Mouse (Mus musculus): Measurements from ENCODE around the gene Rela. TPM values are rescaled to one million over a fixed set of nuclear protein-coding genes. Genes with fewer than 3 reads are reported as not detected.

The Rela gene
- polyA plus RNA-seq, 1 experiment from 2014 or later = 31.6 TPM

DNA sequence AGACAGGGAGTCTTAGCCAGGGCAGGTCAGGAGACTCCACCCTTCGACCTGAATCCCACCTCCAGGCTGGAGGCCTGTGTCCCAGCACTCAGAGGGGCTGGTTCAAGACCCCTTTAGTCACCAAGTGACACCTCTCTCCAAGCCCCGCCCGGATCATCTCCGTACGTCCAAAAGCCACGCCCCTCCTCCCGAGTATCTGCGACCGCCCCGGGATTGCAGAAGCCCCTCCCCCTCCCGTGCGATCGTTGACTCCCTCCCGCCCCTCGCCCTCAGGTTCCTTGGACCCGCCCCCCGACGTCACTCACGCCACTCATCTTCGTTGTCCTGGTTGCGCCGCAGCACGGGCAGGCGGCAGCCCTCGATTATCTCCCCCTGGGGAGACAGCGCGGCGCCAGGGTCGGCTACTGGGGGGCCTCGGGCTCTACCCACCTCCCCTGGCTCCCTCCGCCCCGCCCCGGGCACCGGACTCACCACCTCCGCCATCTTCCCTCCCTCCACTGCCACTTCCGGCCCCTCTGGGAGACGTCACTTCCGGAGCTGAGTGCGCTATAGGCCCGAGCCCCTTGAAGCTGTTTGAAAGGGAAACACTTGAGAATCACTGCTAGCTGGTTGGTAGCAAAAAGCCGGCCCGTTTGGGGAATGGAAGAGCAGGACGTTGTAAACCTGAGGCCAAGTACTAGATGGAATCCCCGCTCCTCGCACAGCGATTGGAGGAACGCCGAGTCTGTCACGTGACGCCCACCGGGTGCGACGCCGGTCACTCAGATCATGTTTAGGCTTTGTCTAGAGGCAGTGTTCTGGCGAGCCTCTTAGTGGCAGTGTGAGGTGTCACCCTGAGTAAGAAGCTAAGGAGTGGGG lies 27.5 kb upstream of the Rela start, which contains the start of gene Kat5:
TSS of gene Kat5 (minus strand) at position 691 of the 858 bp plus-strand sequence.
- WGBS = under 1% methylated on average over 50 of the region's 55 CpGs
- H3K9ac ChIP-seq (replicated peaks) = peak within 1 kb of the TSS; percentile 94
- no peaks in the 10 kb centered on the region for H3K9me3 ChIP-seq (replicated peaks)
- H3K36me3 ChIP-seq = peaks cover 42% of the 10 kb centered on the region
- H3K4me1 ChIP-seq = peaks cover 32% of the 10 kb centered on the region
- H3K4me3 ChIP-seq (replicated peaks) = peak within 1 kb of the TSS; percentile 72
- H3K4me2 ChIP-seq = peak within 1 kb of the TSS; percentile 72
- peak; percentile 94 for ATAC-seq (ENCODE audit: low FRiP score)
- peak within 1 kb of the TSS; percentile 99 for H3K27ac ChIP-seq (replicated peaks)
- no peaks in the 10 kb centered on the region; the same call in 1 of the 2 replicates for H3K27me3 ChIP-seq (replicated peaks)

DNA sequence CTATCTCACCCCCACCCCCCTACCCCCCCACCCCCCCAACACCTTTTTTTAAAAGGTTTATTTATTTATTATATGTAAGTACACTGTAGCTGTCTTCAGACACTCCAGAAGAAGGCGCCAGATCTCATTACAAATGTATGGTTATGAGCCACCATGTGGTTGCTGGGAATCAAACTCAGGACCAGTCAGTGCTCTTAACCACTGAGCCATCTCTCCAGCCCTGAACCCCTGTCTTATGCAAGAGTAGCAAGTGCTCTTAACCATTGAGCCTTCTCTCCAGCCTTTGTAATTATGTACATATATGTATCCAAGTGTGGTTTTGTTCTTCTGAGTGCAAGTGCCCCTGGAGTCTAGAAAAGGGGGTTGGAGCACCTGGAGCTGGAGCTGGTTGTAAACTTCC lies 25.3 kb upstream of the Rela start:
- Histone ChIP-seq H3K9ac (replicated peaks) (no peak overlapping the region), H3K27me3 (replicated peaks) (peaks cover 14% of the 10 kb centered on the region; the same call in 1 of the 2 replicates), H3K36me3 (peaks cover 20% of the 10 kb centered on the region), H3K27ac (replicated peaks) (no peak overlapping the region), H3K4me3 (replicated peaks) (no peak overlapping the region), H3K4me1 (peaks cover 25% of the 10 kb centered on the region), H3K4me2 (no peak overlapping the region), H3K9me3 (replicated peaks) (no peaks in the 10 kb centered on the region)
- no peak for ATAC-seq (ENCODE audit: low FRiP score)
- 96% methylated on average over 1 of the region's 1 CpGs for WGBS

DNA sequence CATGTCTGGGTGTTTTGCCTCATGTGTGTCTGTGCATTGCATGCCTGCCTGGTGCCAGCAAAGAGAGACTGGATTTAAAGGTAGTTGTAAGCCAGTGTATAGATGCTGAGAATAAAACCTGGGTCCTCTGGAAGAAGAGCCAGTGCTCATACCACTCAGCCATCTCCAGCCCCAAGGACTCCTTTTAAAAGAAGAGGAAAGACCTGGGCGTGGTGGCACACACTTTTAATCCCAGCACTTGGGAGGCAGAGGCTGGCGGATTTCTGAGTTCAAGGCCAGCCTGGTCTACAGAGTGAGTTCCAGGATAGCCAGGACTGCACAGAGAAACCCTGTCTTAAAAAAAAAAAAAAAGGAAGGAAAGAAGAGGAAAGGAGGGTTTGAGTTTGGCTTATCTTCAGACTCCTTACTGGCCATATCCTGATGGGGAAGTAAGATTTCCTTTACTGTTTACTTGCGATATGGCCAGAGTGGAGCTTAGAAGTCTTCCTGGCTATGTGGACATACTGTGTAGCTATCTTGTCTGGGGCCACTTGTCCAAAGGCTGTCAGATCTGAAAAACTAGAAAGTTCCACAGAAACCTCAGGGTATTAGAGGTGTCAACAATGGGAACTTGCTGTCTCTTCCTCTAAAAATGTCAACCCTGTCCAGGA lies 24.4 kb upstream of the Rela start:
- Histone ChIP-seq H3K27ac (replicated peaks) (no peak overlapping the region), H3K27me3 (replicated peaks) (peaks cover 14% of the 10 kb centered on the region; the same call in 1 of the 2 replicates), H3K9me3 (replicated peaks) (no peaks in the 10 kb centered on the region), H3K4me1 (peaks cover 25% of the 10 kb centered on the region), H3K4me2 (no peak overlapping the region), H3K4me3 (replicated peaks) (no peak overlapping the region), H3K9ac (replicated peaks) (no peak overlapping the region), H3K36me3 (peaks cover 11% of the 10 kb centered on the region)
- WGBS = 90% methylated on average over 3 of the region's 3 CpGs
- no peak for ATAC-seq (ENCODE audit: low FRiP score)

DNA sequence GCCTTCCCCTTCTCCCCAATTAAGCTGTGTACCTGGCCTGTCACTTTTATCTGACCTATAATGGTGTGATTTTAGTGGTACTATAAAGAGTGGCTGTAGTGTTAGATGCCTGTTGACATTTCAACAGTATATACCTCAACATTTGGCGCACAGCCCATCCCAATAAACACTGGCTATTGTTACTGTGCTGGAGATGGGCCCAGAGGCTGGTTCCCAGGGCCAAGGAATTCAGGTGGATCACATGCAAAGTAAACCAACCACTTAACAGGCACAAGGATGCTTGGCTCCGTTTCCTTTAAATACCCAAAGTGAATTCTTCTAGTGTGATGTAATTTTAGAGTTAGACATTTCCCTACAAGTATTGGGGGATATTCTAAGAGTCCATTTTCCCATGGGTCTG lies 22.3 kb upstream of the Rela start:
- no peak for ATAC-seq (ENCODE audit: low FRiP score)
- WGBS = 71% methylated on average over 2 of the region's 2 CpGs
- Histone ChIP-seq H3K27ac (replicated peaks) (no peak overlapping the region), H3K4me2 (no peak overlapping the region), H3K9me3 (replicated peaks) (no peaks in the 10 kb centered on the region), H3K27me3 (replicated peaks) (peaks cover 14% of the 10 kb centered on the region; the same call in 1 of the 2 replicates), H3K4me3 (replicated peaks) (no peak overlapping the region), H3K36me3 (no peaks in the 10 kb centered on the region), H3K4me1 (peaks cover 9% of the 10 kb centered on the region), H3K9ac (replicated peaks) (no peak overlapping the region)

DNA sequence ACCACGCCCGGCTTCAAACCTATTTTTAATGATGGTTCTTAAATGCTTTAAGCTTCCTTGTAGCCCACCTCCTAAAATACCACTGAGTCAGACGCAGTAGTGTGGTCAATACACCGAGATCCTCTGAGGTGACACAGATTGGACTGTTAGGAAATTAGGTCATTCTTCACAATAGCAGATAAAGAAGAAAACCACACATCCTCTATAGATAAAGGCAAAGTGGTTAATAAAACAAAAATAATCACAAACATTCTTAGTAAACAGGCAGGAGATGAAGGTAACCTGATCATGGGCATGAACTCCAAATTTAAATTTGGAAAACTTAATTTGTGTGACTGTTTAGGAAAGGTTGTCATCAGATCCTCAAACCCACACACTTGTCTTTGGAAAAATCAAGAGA lies 17.3 kb upstream of the Rela start:
- H3K9me3 ChIP-seq (replicated peaks) = no peaks in the 10 kb centered on the region
- no peaks in the 10 kb centered on the region for H3K36me3 ChIP-seq
- no peak overlapping the region for H3K27ac ChIP-seq (replicated peaks)
- ATAC-seq (ENCODE audit: low FRiP score) = no peak
- H3K27me3 ChIP-seq (replicated peaks) = peaks cover 13% of the 10 kb centered on the region; the same call in 1 of the 2 replicates
- H3K4me1 ChIP-seq = no peaks in the 10 kb centered on the region
- H3K4me2 ChIP-seq = no peak overlapping the region
- H3K4me3 ChIP-seq (replicated peaks) = no peak overlapping the region
- WGBS = 88% methylated on average over 4 of the region's 4 CpGs
- no peak overlapping the region for H3K9ac ChIP-seq (replicated peaks)

DNA sequence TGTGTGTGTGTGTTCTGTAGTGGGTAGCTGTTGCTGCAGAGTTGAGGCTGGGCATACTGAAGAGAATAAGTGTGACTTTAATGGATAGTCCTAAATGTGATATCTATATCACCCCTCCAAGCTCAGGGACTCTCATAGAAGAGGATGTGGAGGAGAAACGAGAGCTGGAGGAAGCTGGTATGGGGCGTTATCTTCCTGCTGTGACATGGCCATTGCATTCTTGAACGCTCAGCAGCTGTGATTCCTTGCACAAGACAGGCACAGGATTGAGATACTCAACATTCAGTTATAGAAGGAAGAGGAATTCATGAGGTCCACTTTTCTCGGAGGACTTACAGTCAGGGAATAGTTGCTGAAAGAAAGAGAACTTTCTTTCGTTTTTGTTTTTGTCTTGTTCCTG lies 15.4 kb upstream of the Rela start:
- no peaks in the 10 kb centered on the region for H3K4me1 ChIP-seq
- H3K9me3 ChIP-seq (replicated peaks) = no peaks in the 10 kb centered on the region
- H3K4me3 ChIP-seq (replicated peaks) = no peak overlapping the region
- 0 out of 2 replicates have a peak, but pooled peaks cover 1% of the 10 kb centered on the region for H3K27me3 ChIP-seq (replicated peaks)
- 84% methylated on average over 5 of the region's 5 CpGs for WGBS
- no peak overlapping the region for H3K4me2 ChIP-seq
- H3K9ac ChIP-seq (replicated peaks) = no peak overlapping the region
- no peak for ATAC-seq (ENCODE audit: low FRiP score)
- no peaks in the 10 kb centered on the region for H3K36me3 ChIP-seq
- no peak overlapping the region for H3K27ac ChIP-seq (replicated peaks)

DNA sequence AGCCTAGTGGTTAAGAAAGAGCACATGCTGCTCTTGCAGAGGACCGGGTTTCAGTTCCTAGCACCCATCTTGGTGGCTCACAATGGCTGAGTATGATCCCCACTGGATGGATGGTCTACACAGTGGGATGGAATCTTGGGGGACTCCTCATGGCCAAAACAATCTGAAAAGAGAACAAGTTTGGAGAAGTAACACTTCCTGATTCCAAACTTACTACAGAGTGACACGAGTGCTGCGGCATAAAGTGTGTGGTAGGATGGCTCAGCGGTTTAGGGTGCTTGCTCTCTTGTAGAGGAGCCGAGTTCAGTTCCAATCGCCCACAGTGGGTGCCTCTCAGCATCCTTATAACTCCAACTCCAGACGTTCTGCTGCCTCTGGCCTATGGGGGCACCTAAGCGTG lies 12.0 kb upstream of the Rela start:
- Histone ChIP-seq H3K27me3 (replicated peaks) (no peaks in the 10 kb centered on the region), H3K9me3 (replicated peaks) (no peaks in the 10 kb centered on the region), H3K27ac (replicated peaks) (no peak overlapping the region), H3K4me2 (no peak overlapping the region), H3K36me3 (no peaks in the 10 kb centered on the region), H3K9ac (replicated peaks) (no peak overlapping the region), H3K4me1 (no peaks in the 10 kb centered on the region), H3K4me3 (replicated peaks) (no peak overlapping the region)
- no peak for ATAC-seq (ENCODE audit: low FRiP score)
- WGBS = 86% methylated on average over 8 of the region's 8 CpGs

DNA sequence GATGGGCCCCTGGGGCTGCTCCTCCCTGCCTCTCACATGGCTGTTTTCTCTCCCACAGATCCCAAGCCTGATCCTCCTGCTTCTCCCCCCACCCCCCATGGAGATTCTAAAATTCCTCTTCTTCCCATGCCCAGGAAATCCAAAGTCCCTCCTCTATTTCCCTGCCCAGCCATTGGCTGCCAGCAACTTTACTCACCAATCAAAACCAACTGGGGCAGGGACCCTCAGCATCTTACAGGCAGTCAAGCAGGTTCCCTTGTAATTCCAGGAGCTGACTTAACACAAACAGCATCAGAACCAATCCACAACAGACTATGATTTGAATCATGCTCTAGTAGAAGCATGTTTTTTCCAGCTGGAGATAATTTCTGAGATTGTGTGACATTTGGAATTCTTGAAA lies 7.4 kb upstream of the Rela start:
- no peak overlapping the region for H3K27ac ChIP-seq (replicated peaks)
- H3K9me3 ChIP-seq (replicated peaks) = no peaks in the 10 kb centered on the region
- H3K4me3 ChIP-seq (replicated peaks) = no peak overlapping the region
- H3K36me3 ChIP-seq = no peaks in the 10 kb centered on the region
- H3K4me1 ChIP-seq = no peaks in the 10 kb centered on the region
- no peak for ATAC-seq (ENCODE audit: low FRiP score)
- no peak overlapping the region for H3K4me2 ChIP-seq
- no peaks in the 10 kb centered on the region for H3K27me3 ChIP-seq (replicated peaks)
- H3K9ac ChIP-seq (replicated peaks) = no peak overlapping the region

DNA sequence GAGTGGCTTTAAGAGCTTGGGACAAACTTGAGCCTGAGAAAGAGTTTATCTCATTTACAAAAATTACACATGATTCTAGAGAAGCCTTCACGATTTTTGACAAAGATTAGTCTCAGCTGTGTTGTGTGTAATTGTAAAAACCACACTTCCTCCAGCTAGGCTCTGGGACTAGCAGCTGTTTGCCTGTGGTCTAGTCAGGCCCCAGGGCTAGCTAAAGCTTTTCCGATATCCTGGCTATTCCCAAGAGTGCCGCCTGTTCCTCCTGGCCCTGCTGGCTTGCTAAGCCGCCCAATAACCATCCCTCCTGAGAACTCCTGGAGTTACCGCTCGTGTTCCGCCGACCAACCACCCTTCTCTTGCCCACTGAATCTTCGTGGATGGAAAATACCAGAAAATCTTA lies 5.2 kb upstream of the Rela start:
- H3K27me3 ChIP-seq (replicated peaks) = no peaks in the 10 kb centered on the region
- no peak overlapping the region for H3K27ac ChIP-seq (replicated peaks)
- no peak overlapping the region for H3K9ac ChIP-seq (replicated peaks)
- ATAC-seq (ENCODE audit: low FRiP score) = no peak
- H3K4me2 ChIP-seq = no peak overlapping the region
- 75% methylated on average over 9 of the region's 9 CpGs for WGBS
- peaks cover 9% of the 10 kb centered on the region for H3K4me1 ChIP-seq
- H3K36me3 ChIP-seq = no peaks in the 10 kb centered on the region
- H3K9me3 ChIP-seq (replicated peaks) = no peaks in the 10 kb centered on the region
- no peak overlapping the region for H3K4me3 ChIP-seq (replicated peaks)

DNA sequence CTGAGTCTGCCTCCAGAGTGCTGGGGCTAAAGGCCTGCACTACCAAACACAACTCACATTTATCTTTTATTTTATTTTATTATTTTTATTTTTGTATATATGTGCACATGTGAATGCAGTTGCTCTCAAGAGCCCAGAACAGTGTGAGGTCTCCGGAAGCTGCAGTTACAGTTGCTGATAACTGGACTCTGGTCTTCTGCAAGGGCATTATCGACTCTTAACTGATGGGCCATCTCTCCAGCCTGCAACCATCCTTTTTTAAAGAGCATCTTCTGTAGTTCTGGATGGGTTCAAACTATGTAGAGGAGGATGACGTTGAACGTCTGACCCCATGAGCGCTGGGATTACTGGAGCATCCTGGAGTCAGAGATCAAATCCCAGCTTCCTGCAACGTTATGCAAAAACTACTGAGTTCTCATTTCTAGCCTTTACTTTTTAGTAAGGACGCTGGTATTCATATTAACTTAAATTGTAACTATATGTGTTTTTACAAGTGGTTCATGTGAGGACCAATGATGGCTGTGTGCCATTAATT lies 1.2 kb upstream of the Rela start:
- H3K9me3 ChIP-seq (replicated peaks) = no peaks in the 10 kb centered on the region
- peak overlapping the region; percentile 91 for H3K4me2 ChIP-seq
- no peaks in the 10 kb centered on the region for H3K27me3 ChIP-seq (replicated peaks)
- H3K9ac ChIP-seq (replicated peaks) = no peak overlapping the region
- 82% methylated on average over 7 of the region's 7 CpGs for WGBS
- no peak for ATAC-seq (ENCODE audit: low FRiP score)
- peaks cover 16% of the 10 kb centered on the region for H3K36me3 ChIP-seq
- peak overlapping the region; percentile 92 for H3K27ac ChIP-seq (replicated peaks)
- peak overlapping the region; percentile 89; the same call in 1 of the 2 replicates for H3K4me3 ChIP-seq (replicated peaks)
- H3K4me1 ChIP-seq = peaks cover 30% of the 10 kb centered on the region

DNA sequence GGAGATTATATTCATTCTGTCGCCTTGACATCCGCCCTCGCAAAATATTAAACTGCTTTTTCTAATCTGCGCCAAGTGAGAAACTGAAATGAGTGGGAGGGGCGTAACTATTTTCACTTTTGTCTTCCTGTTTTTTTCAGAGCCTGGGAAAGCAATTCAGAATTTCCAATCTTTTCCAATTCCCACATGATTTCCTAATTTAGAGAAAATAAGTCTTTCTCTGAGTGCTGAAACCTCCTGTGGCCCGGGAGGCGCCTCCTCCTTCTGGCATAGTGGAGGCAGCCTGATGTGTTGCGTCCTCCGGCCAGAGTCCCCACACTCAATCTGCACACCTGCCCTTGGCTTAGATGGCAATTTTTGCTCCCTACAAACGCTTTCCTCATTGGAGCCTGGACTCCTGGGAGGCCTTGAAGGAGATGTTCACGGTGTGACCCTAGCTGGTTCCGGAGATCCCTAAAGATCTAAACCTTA lies 677 bp upstream of the Rela start:
- Histone ChIP-seq H3K27ac (replicated peaks) (peak overlapping the region; percentile 92), H3K9ac (replicated peaks) (peak overlapping the region; percentile 88), H3K4me2 (peak overlapping the region; percentile 91), H3K36me3 (peaks cover 21% of the 10 kb centered on the region), H3K4me3 (replicated peaks) (peak overlapping the region; percentile 89), H3K9me3 (replicated peaks) (no peaks in the 10 kb centered on the region), H3K4me1 (peaks cover 32% of the 10 kb centered on the region), H3K27me3 (replicated peaks) (no peaks in the 10 kb centered on the region)
- 41% methylated on average over 12 of the region's 12 CpGs for WGBS
- ATAC-seq (ENCODE audit: low FRiP score) = 0 out of 2 replicates have a peak, but pooled peaks have one; percentile 1
